Mouse (Mus musculus): ENCODE measurements around the gene Peli1.

GRCm38 (mm10) chr11:21089571-21089970 lies 1.5 kb upstream of the Peli1 start:
- TF ChIP-seq POLR2A (IDR thresholded peaks at IDR 0.05; ENCODE audit: low read depth, low read length) = no peak
- TF ChIP-seq CTCF (IDR thresholded peaks at IDR 0.05; ENCODE audit: extremely low read depth, insufficient read depth, insufficient read length, insufficient replicate concordance) = no peak

Measured in spleen, adult 2 months (tissue).